Mouse (Mus musculus) retina, postnatal 1 day (tissue): Measurements from ENCODE around the gene Pcp2.

Experiments used
- DNase-seq: peaks from one replicate; pipeline ENCODE4 v3.0.0-alpha.2; 2012

The Pcp2 gene

DNA sequence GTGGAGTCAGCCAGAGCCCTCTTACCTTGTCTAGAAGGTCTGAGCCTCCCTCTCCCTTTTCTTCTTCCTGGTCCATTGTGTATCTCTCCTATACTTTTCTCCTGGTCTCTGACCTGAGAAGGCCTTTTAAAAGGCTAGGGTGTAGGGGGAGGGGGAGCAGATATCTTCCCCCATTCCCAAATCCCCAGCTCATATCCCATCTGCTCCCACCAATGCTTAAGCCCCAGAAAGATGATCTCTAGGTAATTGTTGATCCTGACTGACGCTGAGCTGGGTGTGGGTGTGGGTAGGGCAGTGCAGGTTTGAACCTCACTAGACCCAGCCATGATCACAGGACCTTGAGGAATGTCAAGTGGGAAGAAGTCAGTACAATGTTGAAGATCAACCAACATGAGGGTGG, at the start of gene Pcp2:
Pcp2 (minus strand) TSS at position 101 of the 400 bp plus-strand sequence.
- DNase-seq, result peak; percentile 25

DNA sequence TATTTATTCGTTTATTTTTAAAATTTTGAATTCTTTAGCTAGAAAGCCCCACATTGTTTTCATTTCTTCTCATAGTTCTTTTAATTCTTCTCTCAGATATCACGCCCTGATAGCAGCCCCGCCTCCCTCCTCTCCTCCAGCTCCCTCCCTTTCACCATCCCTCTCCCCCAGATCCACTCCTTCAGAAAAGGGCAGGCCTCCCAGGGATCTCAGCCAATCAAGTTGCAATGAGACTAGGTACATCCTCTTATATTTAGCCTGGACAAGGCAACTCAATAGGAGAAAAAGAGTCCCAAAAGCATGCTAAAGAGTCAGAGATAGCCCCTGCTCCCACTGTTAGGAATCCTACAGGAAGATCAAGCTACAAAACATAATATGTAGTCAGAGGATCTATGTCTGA, 49.3 kb upstream of the Pcp2 start:
- DNase-seq, result no peak

DNA sequence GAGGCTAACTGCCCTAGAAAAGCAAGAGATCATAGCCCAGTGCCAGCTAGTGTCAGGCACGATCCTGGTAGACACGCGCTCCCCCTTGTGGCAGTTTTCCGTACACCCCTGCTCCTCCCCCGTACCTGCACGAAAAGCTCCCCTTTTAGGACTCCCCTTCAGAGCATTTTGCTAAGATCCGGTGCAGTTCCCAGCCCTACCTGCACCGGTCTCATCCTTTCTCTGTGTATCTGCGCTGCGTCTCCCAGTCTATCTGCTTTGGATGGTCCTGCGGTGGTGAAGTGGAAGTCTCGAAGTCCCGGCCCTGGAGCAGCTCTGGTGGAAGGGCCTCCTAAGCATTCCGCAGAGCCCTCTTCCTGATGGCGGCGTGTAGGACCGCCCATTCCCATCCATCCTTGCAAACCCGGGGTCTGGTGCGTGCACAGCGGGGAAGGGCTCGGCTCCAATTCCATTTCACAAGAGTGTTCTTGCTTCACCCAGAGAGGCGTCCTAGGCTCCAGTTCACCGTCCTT, 46.7 kb upstream of the Pcp2 start, which contains the start of gene Fcor:
Fcor (minus strand) TSS at position 383 of the 512 bp plus-strand sequence.
- DNase-seq, result peak; percentile 88

DNA sequence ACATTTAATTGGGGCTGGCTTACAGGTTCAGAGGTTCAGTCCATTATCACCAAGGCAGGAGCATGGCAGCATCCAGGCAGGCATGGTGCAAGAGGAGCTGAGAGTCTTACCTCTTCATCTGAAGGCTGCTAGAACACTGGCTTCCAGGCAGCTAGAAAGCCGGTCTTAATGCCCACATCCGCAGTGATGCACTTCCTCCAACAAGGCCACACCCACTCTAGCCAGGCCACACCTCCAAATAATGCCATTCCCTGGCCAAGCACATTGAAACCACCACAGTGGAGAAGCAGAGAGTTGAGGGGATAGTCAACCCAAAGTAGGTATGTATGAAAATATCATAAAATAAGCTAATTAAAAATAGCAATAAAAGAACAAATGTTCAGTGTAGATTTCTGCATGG, 45.0 kb upstream of the Pcp2 start:
- DNase-seq, result no peak

DNA sequence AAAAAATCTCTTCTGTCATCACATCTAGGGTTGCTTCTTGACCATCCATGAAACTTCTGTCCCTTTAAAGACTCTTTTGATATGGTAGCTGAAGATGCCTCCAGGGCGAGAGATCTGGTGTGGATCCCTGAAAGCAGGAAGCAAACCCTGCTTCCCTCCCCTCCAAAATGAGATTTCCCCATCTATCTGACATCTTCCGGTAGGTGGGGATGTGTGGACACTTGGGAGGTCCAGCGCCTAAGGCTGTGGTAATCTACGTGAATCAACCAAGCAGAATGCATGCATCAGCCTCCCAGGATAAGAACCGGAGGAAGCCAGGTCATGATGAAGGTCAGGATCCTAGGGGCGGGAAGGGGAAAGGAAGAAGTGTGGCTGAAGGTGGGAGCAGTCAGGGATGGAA, 40.2 kb upstream of the Pcp2 start, which contains the start of gene Mcemp1:
Mcemp1 (plus strand) TSS at position 248 of the 400 bp plus-strand sequence.
- no peak for DNase-seq

DNA sequence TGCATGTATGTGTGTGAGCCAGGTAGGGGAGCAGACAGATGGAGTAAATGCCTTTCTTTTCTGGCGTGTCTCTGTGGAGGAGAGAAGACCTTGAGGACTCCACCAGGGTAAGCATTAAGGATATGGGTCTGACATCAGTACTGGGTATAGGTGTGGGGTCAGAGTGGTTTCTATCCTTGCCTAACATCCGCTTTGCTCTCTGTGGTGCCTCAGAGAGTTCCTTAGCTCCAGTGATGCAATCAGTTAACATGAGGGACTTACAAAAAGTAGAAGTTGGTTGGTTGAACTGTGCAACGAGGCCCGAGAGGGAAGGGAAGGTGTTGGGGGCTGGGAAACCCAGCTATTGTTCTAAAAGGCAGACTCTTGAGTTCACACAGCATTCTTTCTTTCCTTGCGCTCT, 39.1 kb upstream of the Pcp2 start:
- DNase-seq, result no peak

DNA sequence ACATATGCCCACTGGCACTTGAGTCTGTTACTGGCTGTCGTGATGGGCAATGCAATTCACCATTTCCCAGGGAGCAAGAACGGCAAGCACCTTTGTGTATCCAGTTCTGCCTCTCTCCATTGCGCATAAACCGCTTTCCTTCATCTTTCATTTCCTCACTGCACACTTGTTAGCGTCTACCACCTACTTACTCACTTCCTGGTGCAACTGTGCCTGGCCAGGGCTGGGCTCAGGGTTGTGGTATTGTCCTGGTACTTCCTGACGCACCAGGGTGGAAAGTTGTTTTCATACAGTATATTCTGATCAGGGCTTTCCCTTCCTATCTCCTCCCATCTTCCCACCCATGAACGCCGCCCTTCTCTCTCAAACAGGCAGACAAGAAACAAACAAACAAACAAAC, 35.5 kb upstream of the Pcp2 start:
- no peak for DNase-seq

DNA sequence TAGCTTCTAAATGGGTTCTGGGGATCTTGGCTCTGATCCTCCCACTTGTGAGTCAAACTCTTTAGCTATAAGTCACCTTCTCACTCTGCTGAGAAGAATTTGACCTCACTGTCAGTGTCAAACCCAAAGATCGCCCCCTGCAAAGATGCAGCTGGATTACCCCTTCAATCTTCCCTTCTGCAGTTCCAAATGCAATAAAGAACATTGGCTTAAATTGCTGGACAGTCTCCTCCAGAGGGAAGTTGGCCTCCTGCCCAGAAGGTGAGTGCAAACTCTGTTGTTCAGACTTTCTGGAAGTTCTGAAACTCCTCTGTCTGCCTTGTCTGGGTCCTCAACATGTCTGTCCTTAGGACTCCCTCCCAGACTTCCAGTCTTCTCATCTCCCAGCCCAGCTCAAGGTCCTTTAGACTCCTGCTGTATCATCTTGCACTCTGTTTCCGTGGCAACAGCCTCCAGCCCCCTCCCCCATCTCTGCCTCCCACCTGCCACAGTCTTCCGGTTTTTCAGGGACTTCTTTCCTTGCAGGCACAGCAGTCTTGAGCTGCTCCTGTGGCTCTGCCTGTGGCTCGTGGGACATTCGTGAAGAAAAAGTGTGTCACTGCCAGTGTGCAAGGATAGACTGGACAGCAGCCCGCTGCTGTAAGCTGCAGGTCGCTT, 31.5 kb upstream of the Pcp2 start:
- peak; percentile 43 for DNase-seq

DNA sequence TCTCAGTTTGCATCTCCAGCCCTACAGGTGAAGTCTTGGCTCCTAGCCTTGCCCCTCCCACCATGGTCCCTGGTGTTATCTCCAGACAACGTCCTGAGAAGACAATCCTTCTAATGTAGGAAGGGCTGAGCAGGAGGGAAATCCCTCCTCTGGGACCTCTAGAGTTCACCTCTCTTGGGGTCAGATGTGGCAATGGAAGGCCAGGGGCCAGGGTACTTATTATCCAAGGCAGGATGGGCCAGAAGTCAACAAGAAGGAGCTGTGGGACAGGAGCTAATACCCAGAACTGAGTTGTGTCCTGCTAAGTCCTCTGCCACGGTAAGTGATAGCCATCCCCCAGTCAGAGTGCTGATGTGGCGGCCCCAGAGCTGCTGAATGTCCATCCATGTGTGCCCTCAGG, 30.2 kb upstream of the Pcp2 start, which contains the start of gene Retn:
Retn (plus strand) TSS at position 245 of the 400 bp plus-strand sequence.
- DNase-seq, result no peak

DNA sequence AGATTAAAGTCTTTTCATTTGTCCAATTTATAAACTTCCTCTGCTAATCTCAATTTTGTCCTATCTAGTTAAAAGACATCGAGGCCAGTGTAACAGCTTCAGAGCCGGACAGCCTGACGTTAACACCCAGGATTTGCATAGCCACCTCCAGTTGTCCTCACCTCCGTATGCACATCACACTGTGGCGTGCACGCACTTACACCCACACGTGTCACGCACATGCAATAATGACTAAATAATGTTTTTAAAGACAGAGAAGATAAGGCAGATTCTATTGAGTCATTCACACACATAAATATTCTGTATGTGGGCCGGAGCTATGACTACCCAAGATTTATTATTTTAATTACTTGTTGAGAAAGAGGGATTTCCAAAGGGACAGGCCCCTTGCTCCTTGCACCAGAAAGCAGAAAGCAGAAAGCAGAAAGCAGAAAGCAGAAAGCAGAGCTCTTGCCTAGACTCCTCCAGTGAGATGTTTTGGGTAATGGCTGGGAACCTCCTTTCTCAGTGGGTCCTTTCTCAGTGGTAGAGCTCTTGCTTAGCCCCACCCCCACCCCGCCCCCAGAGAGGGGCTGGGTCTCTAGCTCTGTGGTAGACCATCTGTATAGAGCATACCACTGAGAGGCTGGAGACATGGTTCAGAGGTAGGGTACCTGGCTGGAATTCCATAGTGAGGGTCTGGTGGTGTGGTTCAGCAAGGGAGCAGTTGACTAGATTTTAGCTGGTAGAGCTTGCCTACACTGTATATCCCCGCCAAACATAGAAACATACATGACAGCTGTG, 29.6 kb upstream of the Pcp2 start:
- DNase-seq, result no peak

DNA sequence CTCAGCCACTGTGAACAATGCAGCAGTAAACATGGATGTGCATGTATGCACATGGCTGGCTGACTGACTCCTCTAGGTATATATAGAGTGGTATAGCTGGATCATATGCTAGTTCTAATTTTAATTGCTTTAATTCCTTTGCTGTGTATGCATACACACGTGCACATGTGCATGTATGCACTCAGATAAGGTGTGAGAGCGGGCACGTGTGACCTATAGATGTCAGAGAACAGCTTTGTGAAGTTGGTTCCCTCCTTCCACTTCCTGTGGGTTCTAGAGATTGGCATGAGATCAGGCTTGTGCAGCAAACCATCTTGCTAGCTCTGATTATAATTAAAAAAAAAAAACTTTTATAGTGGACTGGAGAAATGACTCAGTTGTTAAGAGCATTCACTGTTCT, 27.5 kb upstream of the Pcp2 start:
- no peak for DNase-seq

DNA sequence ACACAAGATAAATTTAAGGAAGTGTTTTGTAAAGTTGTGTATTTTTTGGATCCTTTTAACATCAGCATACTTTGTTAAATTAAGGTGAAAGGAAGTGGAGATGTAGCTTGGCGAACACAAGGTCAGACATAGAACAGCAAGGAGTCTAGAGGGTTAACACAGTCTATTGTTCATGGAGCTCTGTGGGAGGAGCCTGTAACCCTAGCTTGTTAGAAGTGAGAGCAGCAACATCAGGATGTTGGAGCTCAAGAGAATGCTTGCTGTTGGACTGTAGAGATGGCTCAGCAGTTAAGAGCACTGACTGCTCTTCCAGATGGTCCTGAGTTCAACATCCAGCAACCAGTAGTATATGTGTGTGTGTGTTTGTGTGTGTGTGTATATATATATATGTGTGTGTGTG, 23.6 kb upstream of the Pcp2 start:
- DNase-seq, result peak; percentile 32

DNA sequence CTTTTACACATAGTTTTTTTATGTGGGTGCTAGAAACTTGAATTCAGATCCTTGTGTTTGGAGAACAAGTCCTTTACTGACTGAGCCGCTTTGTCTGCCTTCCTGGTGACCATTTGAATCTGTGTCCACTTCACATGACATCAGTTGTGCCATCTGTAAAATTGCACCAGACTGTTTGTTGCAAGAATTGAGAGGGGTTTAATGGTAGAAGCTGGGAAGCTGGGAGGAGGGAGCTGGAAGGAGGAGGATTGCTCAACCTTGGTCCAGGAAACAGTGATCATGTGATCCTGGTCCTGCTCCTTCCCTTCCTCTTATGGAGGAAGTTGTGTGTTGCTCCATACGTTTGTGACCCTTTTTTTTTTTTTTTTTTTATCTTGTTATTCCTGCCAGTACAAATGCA, 22.9 kb upstream of the Pcp2 start:
- no peak for DNase-seq

DNA sequence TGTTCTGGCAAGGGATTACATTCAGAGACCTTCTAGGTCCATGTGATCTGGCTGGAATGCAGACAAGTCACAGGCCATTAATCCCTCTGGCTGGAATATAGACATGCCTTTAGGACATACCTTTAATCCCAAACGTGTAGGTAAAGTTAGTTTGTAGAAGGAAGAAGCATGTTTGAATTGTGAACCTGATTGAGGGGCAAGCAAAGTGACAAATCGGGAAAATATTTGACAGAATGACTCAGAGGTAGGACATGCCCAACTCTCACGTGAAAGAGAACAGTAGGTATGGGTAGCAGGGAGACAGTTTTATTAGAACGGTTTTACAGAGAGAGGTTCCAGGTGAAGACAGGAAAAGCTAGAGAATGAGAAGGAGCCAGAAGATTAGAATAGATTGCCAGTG, 22.2 kb upstream of the Pcp2 start:
- no peak for DNase-seq

DNA sequence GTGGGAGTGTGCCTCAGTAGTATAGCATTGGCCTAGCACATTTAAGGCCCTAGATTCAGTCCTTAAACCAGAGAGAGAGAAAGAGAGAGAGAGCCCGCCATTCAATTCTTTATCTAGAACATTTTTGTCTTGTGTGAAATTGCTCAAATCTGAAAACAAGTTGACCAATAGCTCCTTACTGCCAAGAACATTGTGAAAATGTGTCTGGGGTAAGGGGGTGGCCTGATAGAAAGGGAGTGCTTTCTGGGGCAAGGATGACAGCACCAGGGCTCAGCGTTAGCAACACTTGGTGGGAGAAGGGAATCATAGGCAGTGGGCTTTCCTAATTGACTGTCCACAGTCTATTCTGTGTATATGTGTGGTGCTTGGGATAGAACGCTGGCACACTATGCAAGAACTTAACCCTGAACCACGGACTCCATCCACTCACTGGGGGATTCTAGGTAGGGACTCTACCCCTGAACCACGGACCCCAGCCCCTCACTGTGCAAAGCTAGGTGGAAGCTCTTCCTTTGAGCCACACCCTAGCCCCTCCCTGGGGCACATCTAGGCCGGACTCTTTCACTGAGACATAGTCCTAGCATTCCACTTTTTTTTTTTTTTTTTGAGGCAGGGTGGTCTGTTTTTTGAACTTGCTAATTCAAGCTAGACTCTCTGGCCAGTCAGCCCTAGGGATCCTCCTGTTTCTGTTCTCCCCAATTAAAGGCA, 21.6 kb upstream of the Pcp2 start:
- DNase-seq, result no peak

DNA sequence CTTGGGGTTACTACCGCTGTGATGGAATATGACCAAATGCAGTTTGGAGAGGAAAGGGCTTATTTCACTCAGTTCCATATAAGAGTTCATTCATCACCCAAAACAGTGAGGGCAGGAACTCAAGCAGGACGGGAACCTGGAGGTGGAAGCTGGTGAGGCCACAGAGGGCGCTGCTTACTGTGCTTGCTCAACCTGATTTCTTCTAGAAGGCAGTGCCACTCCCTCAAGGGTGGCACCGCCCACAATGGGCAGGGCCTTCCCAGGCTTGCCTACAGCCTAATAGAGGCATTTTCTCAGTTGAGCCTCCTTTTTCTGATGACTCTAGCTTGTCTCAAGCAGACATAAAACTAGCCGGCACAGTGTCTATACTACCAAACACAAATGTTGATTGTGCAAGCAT, 20.5 kb upstream of the Pcp2 start:
- DNase-seq, result peak; percentile 39

DNA sequence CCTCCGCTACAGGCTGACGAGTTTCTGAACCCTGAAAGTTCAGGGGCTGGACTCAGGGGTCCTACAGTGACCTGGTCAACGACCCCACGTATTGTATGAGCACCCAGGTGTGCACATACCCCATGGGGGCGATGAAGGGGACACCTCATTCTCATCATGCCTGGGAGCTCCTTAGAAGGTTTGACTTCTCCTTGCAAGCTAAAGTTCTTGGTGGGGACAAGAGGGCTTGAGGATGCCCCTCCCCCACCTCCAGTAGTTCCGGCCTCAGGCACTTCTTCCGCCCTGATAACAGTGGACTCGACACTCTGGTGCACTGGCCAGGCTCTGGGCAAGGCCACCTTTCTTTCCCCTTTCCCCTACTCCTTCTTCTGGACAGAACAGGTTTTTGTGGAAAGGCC, 6.1 kb upstream of the Pcp2 start:
- DNase-seq, result peak; percentile 28

DNA sequence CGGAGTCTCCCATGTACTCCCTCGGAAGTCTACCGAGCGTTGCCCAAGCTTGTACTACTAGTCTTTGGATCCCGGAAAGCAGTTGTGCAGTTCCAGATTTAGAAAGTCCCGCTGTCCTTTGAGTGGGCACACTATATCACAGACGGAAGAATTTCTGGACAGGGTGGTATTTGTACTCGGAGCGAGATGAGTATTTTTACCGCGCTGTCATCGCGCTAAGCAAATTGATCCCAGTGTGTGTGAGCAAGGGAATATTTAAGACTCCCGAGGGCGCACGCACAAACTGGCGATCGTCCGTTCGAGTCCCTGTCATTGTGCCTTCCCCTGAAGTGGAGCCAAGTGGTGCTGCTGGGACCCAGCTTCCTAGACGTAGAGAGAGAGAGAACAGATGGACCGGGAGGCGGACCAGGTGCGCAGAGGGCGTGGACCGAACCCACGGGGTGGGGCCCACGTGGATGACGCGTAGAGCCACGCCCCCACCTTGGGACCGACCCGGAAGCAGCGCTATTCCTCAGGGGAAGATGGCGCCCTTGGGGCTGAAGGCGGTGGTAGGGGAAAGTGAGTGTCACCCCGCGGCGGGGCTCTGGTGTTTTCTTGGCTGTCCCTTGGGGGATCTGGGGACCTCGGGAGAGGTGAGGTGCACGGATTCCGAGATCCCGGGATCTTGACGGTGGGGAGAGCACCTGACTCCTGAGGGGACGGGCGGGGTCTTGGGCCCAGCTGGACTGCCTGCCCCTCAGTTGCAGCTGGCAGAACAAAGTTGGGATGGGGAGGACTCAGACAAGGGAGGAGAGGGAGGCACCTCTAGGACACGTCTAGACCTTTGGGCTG, 5.5 kb upstream of the Pcp2 start, which contains the start of gene Stxbp2:
Stxbp2 (plus strand) TSS at position 309 of the 831 bp plus-strand sequence.
- DNase-seq, result peak; percentile 72

DNA sequence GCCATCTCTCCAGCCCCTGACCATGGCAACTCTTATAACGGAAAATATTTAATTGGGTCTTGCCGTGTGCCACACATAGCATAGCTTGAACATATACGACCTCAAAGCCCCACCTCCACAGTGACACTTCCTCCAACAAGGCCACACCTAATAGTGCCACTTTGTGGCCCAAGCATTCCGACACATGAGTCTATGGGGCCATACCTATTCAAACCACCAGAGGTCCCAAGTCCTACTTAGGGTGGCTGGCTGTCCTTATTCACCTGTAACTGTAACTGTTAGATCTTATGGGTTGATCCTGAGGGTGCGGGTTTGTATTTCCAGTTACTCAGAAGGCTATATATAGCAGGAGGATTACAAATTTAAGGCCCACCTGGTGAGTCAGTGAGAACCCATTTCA, 2.7 kb upstream of the Pcp2 start:
- DNase-seq, result peak; percentile 55

DNA sequence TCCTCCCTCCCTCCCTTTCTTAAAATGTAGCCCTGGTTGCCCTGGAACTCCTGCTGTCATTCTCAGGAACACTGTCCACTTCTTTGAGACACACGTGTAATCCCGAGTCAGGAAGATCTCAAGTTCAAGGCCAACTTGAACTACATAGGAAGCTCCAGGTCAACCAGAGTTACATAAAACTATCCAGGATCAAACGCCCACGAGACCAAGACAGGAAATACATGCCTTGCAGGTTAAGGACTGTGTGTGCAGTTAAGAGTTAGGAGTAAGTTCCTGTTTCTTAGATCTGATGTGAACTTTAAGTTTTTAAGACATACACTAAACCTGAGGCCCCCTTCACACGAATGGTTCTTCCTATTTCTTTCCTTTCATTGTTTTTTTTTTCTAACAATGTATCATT, 1.6 kb upstream of the Pcp2 start:
- DNase-seq, result no peak

DNA sequence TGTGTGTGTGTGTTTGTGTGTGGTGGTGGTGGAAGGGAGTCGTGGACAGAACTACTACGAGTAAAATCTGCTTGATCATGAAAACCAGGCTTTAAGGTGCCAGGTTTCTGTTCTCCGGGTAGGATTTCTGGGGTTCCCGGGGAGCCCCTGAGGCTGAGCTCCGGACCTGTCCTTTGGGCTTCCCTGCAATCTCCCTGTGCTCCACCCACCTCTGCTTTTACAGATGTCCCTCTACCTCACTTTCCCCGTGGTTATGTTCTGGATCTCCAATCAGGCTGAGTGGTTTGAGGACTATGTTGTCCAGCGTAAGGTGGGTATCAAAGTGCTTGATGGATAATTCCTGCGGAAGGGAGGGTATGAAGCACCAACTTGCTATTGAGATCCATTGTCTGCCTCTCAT, 3.2 kb downstream of the Pcp2 start:
- DNase-seq, result no peak

DNA sequence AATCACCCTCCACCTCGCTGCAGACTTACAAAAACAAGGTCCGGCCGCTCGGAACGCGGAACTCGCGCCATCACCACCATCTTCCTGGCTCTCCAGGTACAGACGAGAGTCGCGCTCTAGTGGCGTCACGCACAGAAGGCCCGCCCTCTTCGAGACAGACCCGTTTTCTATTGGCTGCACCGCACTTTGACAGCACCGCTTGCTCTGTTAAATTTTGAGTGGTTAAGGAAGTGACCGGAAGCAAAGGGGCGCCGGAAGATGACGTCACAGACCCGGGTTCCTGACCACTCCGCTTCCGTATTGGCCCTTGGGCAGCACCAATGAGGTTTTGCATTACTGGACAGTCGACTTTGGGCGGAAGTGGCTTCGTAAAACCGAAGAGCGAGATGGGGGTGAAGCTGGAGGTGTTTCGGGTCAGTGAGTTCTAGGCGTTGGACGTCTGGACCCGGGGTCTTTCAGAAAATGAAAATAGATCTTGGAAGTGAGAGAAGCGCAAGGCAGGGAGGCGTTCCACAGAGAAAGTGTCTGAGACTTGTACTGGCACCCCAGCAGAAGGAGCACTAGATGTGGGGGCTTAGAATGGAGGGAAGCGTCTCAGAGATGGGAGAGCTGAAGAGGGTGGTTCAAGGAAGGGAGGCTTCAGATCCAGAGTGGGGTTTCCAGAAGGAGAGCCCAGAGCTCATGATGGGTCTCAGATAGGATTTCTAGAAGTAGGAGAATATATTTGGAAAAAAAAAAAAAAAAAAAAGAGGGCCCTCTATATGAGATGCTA, 4.0 kb downstream of the Pcp2 start, which contains the start of the genes Xab2 and Pet100:
Xab2 (minus strand) TSS at position 118 of the 772 bp plus-strand sequence.
Pet100 (plus strand) TSS at position 350 of the 772 bp plus-strand sequence.
- DNase-seq, result peak; percentile 100
